Mouse (Mus musculus): ENCODE measurements at regions not wholly inside any gene's neighbourhood (a gene's known extent, or its start where the extent isn't known, plus 50 kb on each side); places are given as distances from the start of the nearest gene placed in this dataset.

GRCm38 (mm10) chr4:106112981-106113380 lies 203.0 kb upstream of the Usp24 start:
- no peak for DNase-seq (ENCODE audit: low spot score in 2 of 2)

- DNase-seq (ENCODE audit: low spot score in 2 of 2) = no peak
Observed at GRCm38 (mm10) chr4:106113747-106114146, 202.3 kb upstream of the Usp24 start.

GRCm38 (mm10) chr4:106116611-106117010 lies 199.4 kb upstream of the Usp24 start:
- no peak for DNase-seq (ENCODE audit: low spot score in 2 of 2)

- DNase-seq (ENCODE audit: low spot score in 2 of 2) = no peak
Observed at GRCm38 (mm10) chr4:106121306-106121705, 194.7 kb upstream of the Usp24 start.

- DNase-seq (ENCODE audit: low spot score in 2 of 2) = no peak
Observed at GRCm38 (mm10) chr4:106123038-106123654, 192.9 kb upstream of the Usp24 start.

- DNase-seq (ENCODE audit: low spot score in 2 of 2) = no peak
Observed at GRCm38 (mm10) chr4:106127199-106127598, 188.8 kb upstream of the Usp24 start.

GRCm38 (mm10) chr4:106127641-106128040 lies 188.4 kb upstream of the Usp24 start:
- peak in 1 of 2 experiments; percentile 55 for DNase-seq (ENCODE audit: low spot score in 2 of 2)

GRCm38 (mm10) chr4:106129327-106129726 lies 186.7 kb upstream of the Usp24 start:
- DNase-seq (ENCODE audit: low spot score in 2 of 2) = no peak

GRCm38 (mm10) chr4:106129803-106130202 lies 186.2 kb upstream of the Usp24 start:
- DNase-seq (ENCODE audit: low spot score in 2 of 2) = no peak

GRCm38 (mm10) chr4:106133746-106134730 lies 182.0 kb upstream of the Usp24 start:
- no peak for DNase-seq (ENCODE audit: low spot score in 2 of 2)

GRCm38 (mm10) chr4:106142741-106143140 lies 173.3 kb upstream of the Usp24 start:
- DNase-seq (ENCODE audit: low spot score in 2 of 2) = no peak

- no peak for DNase-seq (ENCODE audit: low spot score in 2 of 2)
Observed at GRCm38 (mm10) chr4:106144351-106145116, 171.5 kb upstream of the Usp24 start.

- DNase-seq (ENCODE audit: low spot score in 2 of 2) = no peak
Observed at GRCm38 (mm10) chr4:106146919-106147460, 169.0 kb upstream of the Usp24 start.

- DNase-seq (ENCODE audit: low spot score in 2 of 2) = no peak
Observed at GRCm38 (mm10) chr4:106148866-106149265, 167.1 kb upstream of the Usp24 start.

GRCm38 (mm10) chr4:106149471-106150048 lies 166.5 kb upstream of the Usp24 start:
- no peak for DNase-seq (ENCODE audit: low spot score in 2 of 2)

GRCm38 (mm10) chr4:106150775-106151174 lies 165.2 kb upstream of the Usp24 start:
- no peak for DNase-seq (ENCODE audit: low spot score in 2 of 2)

- DNase-seq (ENCODE audit: low spot score in 2 of 2) = no peak
Observed at GRCm38 (mm10) chr4:106157451-106158179, 158.4 kb upstream of the Usp24 start.

- DNase-seq (ENCODE audit: low spot score in 2 of 2) = peak in 1 of 2 experiments; percentile 6
Observed at GRCm38 (mm10) chr4:106161592-106161991, 154.4 kb upstream of the Usp24 start.

- DNase-seq (ENCODE audit: low spot score in 2 of 2) = no peak
Observed at GRCm38 (mm10) chr4:106162551-106162950, 153.5 kb upstream of the Usp24 start.

- DNase-seq (ENCODE audit: low spot score in 2 of 2) = no peak
Observed at GRCm38 (mm10) chr4:106163220-106163619, 152.8 kb upstream of the Usp24 start.

GRCm38 (mm10) chr4:106167716-106168115 lies 148.3 kb upstream of the Usp24 start:
- no peak for DNase-seq (ENCODE audit: low spot score in 2 of 2)

Data from thymus, postnatal 10 days (tissue).